Mouse (Mus musculus) thymus, adult 2 months (tissue): ENCODE measurements around the gene Tmprss11b.

ENCODE experiments used
- CTCF ChIP-seq: fragments of 200-500 bp; IDR thresholded peaks from 2 replicates; pipeline ENCODE4 v1.5.1; 2012; ENCODE audit warnings: mild to moderate bottlenecking, control low read depth, low read length, moderate library complexity, borderline replicate concordance; ENCODE audit not compliant: control insufficient read depth, poor library complexity, insufficient read depth; ENCODE audit errors: extremely low read depth
- POLR2A ChIP-seq: fragments of 200-500 bp; IDR thresholded peaks from 2 replicates; pipeline ENCODE4 v1.6.1; 2012; ENCODE audit warnings: mild to moderate bottlenecking, low read length, control low read depth, moderate library complexity; ENCODE audit not compliant: control insufficient read depth, poor library complexity, insufficient read depth; ENCODE audit errors: extremely low read depth

DNA sequence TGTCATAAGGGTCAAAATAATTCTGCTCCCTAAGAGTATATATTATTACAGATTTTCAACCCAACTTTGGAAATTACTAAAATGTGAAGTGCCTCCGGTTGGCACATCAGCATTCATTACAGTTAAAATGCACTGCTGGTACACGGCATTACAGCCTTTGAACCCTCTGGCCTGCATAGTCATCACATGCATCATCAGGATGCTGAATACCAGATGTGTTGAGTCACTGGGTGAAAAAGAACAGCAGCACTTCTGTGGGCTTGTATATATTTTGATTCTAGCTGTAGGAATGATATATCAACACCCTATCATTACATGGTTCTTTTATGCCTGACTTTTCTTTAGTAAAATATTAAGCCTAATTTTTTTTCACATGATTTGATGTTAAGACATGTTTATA is 45.5 kb downstream of the Tmprss11b start:
- TF ChIP-seq POLR2A = no peak
- no peak for TF ChIP-seq CTCF
